Mouse (Mus musculus) liver, embryonic 11.5 days (tissue): ENCODE data around the gene Gzmk. TPM values are rescaled to one million over a fixed set of nuclear protein-coding genes. Genes with fewer than 3 reads are reported as not detected.

Experiments
- ATAC-seq: fragments of 200-750 bp; cut with Nextera tagmentation; replicated peaks from 2 replicates; pipeline ENCODE4 v1.8.0; 2017; ENCODE audit warnings: moderate number of reproducible peaks, mild to moderate bottlenecking, moderate TSS enrichment, moderate library complexity; ENCODE audit not compliant: low FRiP score
- DNase-seq: peaks from one replicate; pipeline ENCODE4 v3.0.0-alpha.2; 2017; ENCODE audit warnings: low spot score
- H3K27ac ChIP-seq: fragments of 300-500 bp; sonication (generic); 2 replicates; pipeline ENCODE4 v1.5.1; 2014; ENCODE audit warnings: mild to moderate bottlenecking, low read depth, low read length, control low read depth
- H3K27me3 ChIP-seq: fragments of 300-500 bp; sonication (generic); replicated peaks from 2 replicates; pipeline ENCODE4 v1.6.1; 2014; ENCODE audit warnings: low read length, mixed read lengths; ENCODE audit not compliant: control insufficient read depth, insufficient read depth
- H3K36me3 ChIP-seq: fragments of 300-500 bp; sonication (generic); 2 replicates; pipeline ENCODE4 v1.6.1; 2014; ENCODE audit warnings: mild to moderate bottlenecking, low read length, moderate library complexity, mixed read lengths; ENCODE audit not compliant: control insufficient read depth, insufficient read depth
- H3K4me1 ChIP-seq: fragments of 300-500 bp; sonication (generic); replicated peaks from 2 replicates; pipeline ENCODE4 v1.6.1; 2014; ENCODE audit warnings: low read length, mixed read lengths; ENCODE audit not compliant: control insufficient read depth, insufficient read depth
- H3K4me2 ChIP-seq: fragments of 300-500 bp; sonication (generic); 2 replicates; pipeline ENCODE4 v1.6.1; 2014; ENCODE audit warnings: mild to moderate bottlenecking, control low read depth, moderate library complexity
- H3K4me3 ChIP-seq: fragments of 300-500 bp; sonication (generic); 2 replicates; pipeline ENCODE4 v1.5.1; 2014; ENCODE audit warnings: low read depth, low read length, control low read depth
- H3K9ac ChIP-seq: fragments of 300-500 bp; sonication (generic); 2 replicates; pipeline ENCODE4 v1.6.1; 2014; ENCODE audit warnings: low read depth, low read length, control low read depth
- H3K9me3 ChIP-seq: fragments of 300-500 bp; sonication (generic); 2 replicates; pipeline ENCODE4 v1.6.1; 2016; ENCODE audit warnings: low read length, inconsistent platforms, mixed read lengths; ENCODE audit not compliant: control insufficient read depth
- WGBS: fragments of 180-500 bp; shearing (Covaris S2); extraction: QIAGEN DNeasy Blood & Tissue Kit; methylation state at CpG from one replicate; pipeline ENCODE4 v1.1.7; 2014; 5-methylcytosine and 5-hydroxymethylcytosine counted together
- polyA plus RNA-seq: library from polyadenylated mRNA; unstranded; fragments of >200 nt; fragmentation: Nextera tagmentation; extraction: Ambion mirVana; gene quantifications from 2 replicates; pipeline ENCODE4 v1.2.1, GENCODE M21; 2014

The Gzmk gene
- polyA plus RNA-seq, 1 experiment from 2014 or later, result not detected

DNA sequence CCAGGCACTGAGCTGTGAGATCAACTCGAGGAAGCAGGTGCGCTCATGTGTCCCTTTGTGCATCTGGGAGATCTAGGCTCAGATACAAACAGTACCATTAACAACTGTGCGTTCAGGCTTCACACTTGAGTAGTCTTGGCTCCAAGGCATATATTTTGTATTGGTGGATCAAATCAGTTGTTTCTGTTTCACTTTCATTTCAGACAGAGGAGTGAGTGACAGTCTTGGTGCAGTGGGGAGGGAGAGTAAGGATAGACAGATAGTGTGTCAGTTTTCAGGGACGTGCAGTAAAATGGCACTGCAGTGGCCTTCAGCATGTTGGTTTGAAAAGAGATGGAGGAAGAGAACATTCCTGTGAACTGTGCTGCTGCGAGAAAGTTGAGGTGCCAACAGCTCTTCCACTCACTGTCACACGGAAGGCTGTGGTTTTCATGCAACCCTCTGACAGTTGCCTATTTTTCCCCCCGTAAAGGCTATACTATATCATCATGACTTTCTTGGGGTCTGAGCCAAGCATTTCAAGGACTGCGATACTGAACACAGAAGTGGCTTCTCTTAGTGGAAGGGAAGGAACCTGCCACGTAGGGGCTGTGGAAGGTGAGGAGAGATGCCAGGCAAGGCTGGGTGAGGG is 27.7 kb downstream of the Gzmk start:
- Histone ChIP-seq H3K4me1 (no peaks in the 10 kb centered on the region), H3K27me3 (no peaks in the 10 kb centered on the region), H3K9ac (no peak overlapping the region), H3K9me3 (no peaks in the 10 kb centered on the region), H3K4me2 (no peak overlapping the region), H3K27ac (no peak overlapping the region), H3K36me3 (no peaks in the 10 kb centered on the region), H3K4me3 (no peak overlapping the region)
- WGBS, result 79% methylated on average over 9 of the region's 9 CpGs
- DNase-seq (no peak), ATAC-seq (no peak)

DNA sequence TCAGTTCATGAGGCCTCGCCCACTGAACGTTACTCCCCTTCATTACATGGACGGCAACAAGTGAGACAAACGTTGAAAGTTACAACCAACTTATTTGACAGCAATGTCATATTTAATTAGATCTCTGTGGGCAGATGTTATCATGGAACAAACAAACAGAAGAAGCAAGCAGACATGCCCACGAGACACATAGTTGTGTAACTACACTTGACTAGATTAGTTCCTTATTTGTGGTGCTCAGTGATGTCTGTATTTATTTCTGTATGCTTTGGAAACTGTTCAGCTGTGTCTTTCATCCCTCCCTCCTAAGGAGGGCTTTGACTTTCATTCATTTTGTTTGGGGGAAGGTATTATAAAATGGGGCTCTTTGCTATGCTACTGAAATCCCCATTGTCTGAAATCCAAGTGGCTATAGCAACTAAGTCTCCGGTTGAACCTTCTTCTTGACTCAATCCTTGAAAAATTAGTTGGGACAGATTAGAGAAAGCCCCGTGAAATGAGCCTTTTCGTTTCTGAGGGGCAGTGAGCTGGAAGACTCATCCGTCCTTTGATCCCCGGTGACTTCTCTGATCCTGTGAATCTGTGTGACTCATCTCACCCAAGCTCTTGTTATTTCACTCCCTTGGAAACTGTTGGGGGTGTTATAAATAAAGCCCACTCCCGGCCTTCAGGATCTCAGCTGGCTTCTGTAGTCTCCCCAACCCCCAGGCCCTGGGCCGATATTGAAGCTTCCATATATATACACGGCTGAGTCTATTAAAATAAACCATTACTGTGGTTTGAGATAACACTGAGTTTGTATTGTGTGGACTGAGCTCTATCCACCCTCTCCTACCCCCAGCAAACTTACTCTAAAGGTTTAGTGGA is 28.7 kb downstream of the Gzmk start:
- H3K36me3 ChIP-seq, result no peaks in the 10 kb centered on the region
- no peaks in the 10 kb centered on the region for H3K4me1 ChIP-seq
- ATAC-seq (no peak), DNase-seq (no peak)
- no peaks in the 10 kb centered on the region for H3K27me3 ChIP-seq
- no peak overlapping the region for H3K9ac ChIP-seq
- no peak overlapping the region for H3K27ac ChIP-seq
- 68% methylated on average over 13 of the region's 13 CpGs for WGBS
- no peak overlapping the region for H3K4me2 ChIP-seq
- no peak overlapping the region for H3K4me3 ChIP-seq
- H3K9me3 ChIP-seq, result no peaks in the 10 kb centered on the region

DNA sequence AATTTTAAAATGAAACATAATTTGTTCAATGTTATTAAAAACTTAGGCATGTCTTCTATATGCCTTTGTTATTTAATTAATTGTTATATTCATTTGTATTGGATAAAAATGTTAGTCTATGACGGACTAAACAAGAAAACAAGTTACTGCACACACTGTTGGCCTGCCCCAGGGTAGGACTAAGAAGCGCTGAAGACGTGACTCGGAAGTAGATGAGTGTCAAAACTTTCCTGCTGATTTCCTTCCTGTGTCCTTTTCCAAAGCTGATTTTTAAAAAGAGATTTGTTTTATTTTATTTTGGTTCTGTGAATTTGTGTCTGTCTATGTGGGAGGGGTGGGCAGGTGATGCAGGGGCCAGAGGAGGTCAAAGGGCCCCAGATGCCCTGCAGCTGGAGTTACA is 42.0 kb downstream of the Gzmk start:
- DNase-seq, result no peak
- no peak for ATAC-seq
- Histone ChIP-seq H3K27me3 (no peaks in the 10 kb centered on the region), H3K9me3 (no peaks in the 10 kb centered on the region), H3K4me1 (no peaks in the 10 kb centered on the region), H3K36me3 (no peaks in the 10 kb centered on the region), H3K9ac (no peak overlapping the region), H3K27ac (no peak overlapping the region), H3K4me2 (no peak overlapping the region), H3K4me3 (no peak overlapping the region)
- 89% methylated on average over 4 of the region's 4 CpGs for WGBS

DNA sequence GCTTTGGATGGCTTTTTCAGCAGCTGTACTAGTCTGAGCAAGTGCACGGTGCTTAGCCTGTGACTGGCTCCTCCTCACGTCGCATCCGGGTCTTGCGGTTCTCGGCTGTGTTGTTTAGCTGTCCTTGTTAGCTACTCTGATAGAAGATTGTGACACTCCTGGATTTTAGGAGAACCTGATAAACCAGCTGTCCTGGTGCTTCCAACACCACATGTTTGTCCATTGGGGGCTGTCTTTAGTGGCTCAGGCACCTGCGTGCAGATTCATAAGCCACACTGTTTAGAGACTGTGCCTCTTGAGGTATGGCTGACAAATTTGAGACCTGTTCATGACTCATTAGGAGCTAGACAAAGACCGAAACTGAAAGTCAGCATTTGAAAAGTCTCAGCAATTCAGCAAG is 42.4 kb downstream of the Gzmk start:
- Histone ChIP-seq H3K36me3 (no peaks in the 10 kb centered on the region), H3K4me2 (no peak overlapping the region), H3K4me3 (no peak overlapping the region), H3K9me3 (no peaks in the 10 kb centered on the region), H3K4me1 (no peaks in the 10 kb centered on the region), H3K27me3 (no peaks in the 10 kb centered on the region), H3K27ac (no peak overlapping the region), H3K9ac (no peak overlapping the region)
- ATAC-seq, result no peak
- no peak for DNase-seq
- WGBS, result 84% methylated on average over 8 of the region's 8 CpGs

DNA sequence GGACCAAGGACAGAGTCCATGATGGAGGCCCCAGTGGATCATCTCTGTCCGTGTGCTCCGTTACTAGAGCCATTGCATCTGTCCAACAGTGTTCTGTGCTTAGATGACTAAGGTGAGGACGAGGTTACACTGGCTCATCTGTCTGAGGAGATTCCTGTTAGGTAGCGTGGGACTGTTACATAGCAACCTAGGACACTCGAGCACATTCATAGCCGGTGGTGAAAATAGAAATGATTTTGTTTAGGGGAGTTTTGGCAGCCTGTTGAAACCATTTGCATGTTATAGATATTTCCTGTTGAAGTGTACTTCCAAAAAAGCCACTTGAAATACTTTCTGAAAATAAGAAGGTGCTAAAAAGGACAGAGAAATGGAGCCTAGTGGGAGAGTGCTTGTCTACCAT is 51.5 kb downstream of the Gzmk start:
- no peak overlapping the region for H3K4me3 ChIP-seq
- no peaks in the 10 kb centered on the region for H3K27me3 ChIP-seq
- 89% methylated on average over 6 of the region's 6 CpGs for WGBS
- DNase-seq (no peak), ATAC-seq (no peak)
- no peaks in the 10 kb centered on the region for H3K36me3 ChIP-seq
- no peak overlapping the region for H3K27ac ChIP-seq
- no peaks in the 10 kb centered on the region for H3K4me1 ChIP-seq
- no peaks in the 10 kb centered on the region for H3K9me3 ChIP-seq
- no peak overlapping the region for H3K9ac ChIP-seq
- no peak overlapping the region for H3K4me2 ChIP-seq

DNA sequence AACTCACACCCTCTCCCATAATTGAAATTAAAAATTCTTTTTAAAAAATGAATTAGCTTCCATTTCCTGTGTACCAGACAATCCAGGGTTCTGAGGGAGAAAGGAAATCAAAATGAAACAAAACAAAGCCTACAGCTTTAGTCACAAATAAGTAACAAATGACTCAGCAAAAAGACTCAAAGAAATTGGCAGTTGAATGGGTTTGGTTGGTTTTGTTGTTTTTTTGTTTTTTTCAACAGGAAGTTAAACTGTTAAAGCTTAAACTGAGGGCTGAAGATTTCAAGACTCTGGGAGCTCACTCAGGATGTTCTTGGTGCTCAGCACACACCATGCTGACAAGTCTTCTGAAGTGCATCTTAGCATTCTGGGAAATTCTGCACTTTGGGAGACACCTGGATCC is 55.5 kb downstream of the Gzmk start:
- ATAC-seq (no peak), DNase-seq (no peak)
- H3K27ac ChIP-seq, result no peak overlapping the region
- H3K9me3 ChIP-seq, result no peaks in the 10 kb centered on the region
- H3K4me2 ChIP-seq, result no peak overlapping the region
- H3K9ac ChIP-seq, result no peak overlapping the region
- no peaks in the 10 kb centered on the region for H3K27me3 ChIP-seq
- no peak overlapping the region for H3K4me3 ChIP-seq
- H3K36me3 ChIP-seq, result no peaks in the 10 kb centered on the region
- H3K4me1 ChIP-seq, result no peaks in the 10 kb centered on the region

DNA sequence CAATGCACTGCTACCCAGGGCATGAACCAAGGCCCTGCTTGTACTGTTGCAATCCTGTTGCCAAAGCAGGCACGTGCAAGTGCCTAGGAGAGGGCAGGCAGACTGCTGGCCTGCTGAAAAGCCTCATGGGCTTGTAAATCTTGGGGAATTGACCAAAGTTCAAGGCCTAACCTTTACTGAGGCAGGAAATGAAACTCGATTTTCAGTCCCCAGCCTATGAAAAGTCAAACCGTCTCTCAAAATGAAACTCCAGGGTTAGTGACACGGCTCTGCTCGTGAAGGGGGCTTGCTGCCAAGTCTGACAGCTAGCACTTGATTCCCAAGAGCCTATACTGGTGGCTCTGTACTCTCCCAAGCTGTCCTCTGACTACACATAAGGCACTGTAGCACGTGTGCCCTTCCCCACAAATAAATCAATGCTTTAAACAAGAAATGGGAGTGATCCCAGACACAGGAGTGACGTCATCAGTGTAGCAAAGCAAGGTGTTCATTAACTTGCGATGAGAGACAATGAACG is 57.6 kb downstream of the Gzmk start:
- Histone ChIP-seq H3K4me3 (no peak overlapping the region), H3K36me3 (no peaks in the 10 kb centered on the region), H3K4me2 (no peak overlapping the region), H3K9me3 (no peaks in the 10 kb centered on the region), H3K4me1 (no peaks in the 10 kb centered on the region), H3K27ac (no peak overlapping the region), H3K9ac (no peak overlapping the region), H3K27me3 (no peaks in the 10 kb centered on the region)
- ATAC-seq, result no peak; the same call in 1 of the 2 replicates
- WGBS, result 67% methylated on average over 9 of the region's 9 CpGs
- DNase-seq, result no peak

DNA sequence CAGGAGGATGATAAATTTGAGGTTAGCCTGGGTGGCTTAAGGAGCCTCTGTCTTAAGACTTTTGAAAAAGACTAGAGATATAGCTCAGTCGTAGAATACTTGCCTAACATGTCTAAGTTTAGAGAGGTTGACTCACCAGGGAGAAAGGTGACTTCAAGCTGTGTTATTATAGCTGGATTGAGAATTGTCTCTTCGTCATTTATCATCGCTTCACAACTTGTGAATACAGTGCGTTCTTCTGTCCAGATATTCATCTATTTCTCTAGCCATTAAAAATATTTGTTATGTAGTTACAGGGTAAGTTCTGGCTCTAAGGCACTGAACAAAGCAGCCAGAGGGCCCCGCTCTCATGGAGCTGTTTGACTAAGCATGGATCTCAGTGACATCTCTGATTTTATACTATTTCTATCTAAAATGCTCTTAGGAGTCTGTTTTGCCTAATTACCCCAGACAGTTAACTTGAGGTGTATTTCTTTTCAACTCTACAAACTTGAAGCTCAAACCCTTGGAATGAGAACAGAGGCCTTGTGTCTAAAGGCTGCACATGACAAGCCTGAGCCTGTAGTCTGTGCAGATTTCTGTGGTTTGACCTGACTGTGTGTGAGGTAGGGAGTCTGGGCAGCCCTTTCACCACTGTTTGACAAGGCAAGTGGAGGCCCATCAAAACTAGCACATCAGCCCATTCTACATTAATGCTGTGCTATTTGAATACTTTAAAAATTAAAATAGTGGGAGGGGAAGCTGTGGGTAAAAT is 61.3 kb downstream of the Gzmk start:
- WGBS, result 84% methylated on average over 5 of the region's 5 CpGs

More for the DNA sequence above, 61.3 kb downstream of the Gzmk start:
- ATAC-seq (no peak), DNase-seq (no peak)
- Histone ChIP-seq H3K4me3 (no peak overlapping the region), H3K4me1 (no peaks in the 10 kb centered on the region), H3K4me2 (no peak overlapping the region), H3K27me3 (no peaks in the 10 kb centered on the region), H3K9ac (no peak overlapping the region), H3K36me3 (no peaks in the 10 kb centered on the region), H3K27ac (no peak overlapping the region), H3K9me3 (no peaks in the 10 kb centered on the region)
